Mouse (Mus musculus) gastrocnemius, postnatal 4 days (tissue): Measurements from ENCODE around the gene F2r. TPM values are rescaled to one million over a fixed set of nuclear protein-coding genes. Genes with fewer than 3 reads are reported as not detected.
A peak's percentile ranks its signal among the peaks of the same experiment; 100 is the strongest.

Experiments used
- DNase-seq, 2 experiments: peaks; one replicate each; pipeline ENCODE4 v3.0.0; 2021 to 2022; ENCODE audit warnings: low spot score in 2 of 2, mixed read lengths in 2 of 2
- long read RNA-seq, 2 experiments: library from polyadenylated mRNA; stranded (forward); transcript quantifications; one replicate each; pipeline ENCODE4 v2.0.0; 2021
- total RNA-seq, 2 experiments: library from RNA; stranded (reverse); gene quantifications; 2 replicates each; pipeline ENCODE4 v1.2.3; 2021

F2r gene
- 10 to 100 TPM; 30.2 to 33.2 TPM for total RNA-seq
- long read RNA-seq, experiment 1, transcript F2r-201 (2 exons, 3,336 nt) = major isoform, 57 of 63 reads
- long read RNA-seq, experiment 1, partial matches to known transcripts = 0 of 63 reads
- long read RNA-seq, experiment 1, other reads (novel, unspliced or antisense) = 6 of 63 reads
- long read RNA-seq, experiment 2, transcript F2r-201 (2 exons, 3,336 nt) = major isoform, 69 of 80 reads
- long read RNA-seq, experiment 2, partial matches to known transcripts = 11 of 80 reads
- long read RNA-seq, experiment 2, other reads (novel, unspliced or antisense) = 0 of 80 reads

DNA sequence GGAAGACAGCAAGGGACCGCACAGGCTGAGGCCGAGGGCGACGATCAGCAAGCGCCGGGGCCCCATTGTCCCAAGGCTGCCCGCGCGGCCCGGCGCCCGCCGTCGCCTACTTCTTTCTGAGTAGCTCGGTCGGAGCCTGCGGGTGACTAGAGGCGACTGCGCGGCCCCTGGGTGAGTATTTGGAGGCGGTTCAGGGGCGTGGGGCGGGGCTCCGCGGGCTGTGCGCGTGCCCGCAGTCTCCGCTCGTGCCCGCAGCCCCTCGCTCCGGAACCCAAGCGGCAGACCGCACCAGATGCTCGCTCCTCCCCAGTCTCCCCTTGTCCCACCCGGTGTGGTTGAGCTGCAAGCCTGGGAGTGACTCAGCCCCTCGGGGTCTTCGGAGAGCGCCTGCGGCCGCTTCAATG lies at the start of gene F2r:
TSS of gene F2r (minus strand) at position 179 of the 404 bp plus-strand sequence.
- peak; percentile 84 to 86 for DNase-seq

DNA sequence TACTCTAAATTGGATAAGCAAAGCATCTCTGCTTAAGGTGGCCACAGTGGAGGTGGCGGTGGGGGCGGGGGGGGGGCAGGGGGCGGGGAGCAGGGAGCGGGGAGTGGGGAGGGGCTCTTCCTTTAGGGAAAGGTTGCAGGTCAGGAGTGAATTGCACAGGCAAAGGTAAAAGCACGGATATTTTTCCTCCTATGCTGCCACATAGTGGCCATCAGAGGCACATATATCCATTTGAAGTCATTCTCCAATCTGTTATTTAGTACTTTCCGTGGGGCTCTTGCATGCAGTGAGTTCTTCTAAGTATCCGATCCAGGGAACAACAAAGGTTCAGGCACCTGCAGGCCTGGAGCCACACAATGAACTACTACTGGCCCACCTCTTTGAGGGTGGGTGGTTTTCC lies 49.0 kb upstream of the F2r start:
- DNase-seq = no peak

DNA sequence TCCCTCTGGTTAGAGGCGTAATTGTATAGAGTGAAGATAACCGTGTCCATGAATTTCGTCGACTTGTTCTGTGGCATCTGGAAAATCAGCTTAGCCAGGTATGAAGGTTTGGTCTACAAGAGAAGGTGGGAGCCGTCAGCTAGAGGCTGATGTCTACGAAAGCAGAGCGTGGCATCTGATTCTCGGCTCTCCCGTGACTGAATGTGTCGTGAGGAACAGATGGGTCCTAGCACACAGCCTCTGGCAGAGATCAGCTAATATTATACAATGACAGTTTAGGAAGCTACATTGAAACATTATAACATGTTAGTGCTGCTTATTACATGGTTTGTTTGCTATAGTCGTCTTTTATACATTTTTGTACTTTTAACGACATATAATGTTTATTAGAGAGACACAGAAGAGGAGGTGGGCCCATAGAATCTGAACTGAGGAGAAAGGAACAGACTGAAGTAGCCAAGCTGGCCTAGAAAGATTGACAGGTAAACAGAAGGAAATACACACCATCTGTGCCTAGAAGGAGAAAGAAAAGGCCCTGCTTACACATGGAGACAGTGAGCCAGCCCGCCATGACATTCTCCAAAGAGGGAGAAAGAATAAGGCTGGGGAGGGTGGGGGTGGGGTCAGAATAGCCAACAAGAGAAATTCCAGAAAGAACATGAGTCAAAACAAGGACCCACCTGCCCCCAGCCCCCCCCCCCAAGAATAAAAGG lies 47.5 kb upstream of the F2r start:
- no peak for DNase-seq

DNA sequence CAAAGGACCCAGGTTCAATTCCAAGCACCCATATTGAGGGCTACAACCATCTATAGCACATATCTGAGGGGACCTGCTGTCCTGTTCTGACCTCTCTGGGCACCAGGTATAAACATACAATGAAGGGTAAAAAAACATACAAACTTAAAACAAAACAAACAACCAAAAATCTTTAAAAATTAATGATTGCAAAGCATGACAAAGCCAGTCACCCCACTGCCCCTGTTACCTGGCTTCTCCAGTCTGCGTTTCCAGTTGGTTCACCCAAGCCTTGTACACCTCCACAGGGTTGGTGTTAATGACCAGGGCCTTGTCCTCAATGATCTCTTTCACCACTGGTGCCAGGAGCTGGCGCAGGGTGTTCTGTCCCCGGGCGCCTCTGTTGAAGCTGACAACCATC lies 45.5 kb upstream of the F2r start:
- no peak for DNase-seq

DNA sequence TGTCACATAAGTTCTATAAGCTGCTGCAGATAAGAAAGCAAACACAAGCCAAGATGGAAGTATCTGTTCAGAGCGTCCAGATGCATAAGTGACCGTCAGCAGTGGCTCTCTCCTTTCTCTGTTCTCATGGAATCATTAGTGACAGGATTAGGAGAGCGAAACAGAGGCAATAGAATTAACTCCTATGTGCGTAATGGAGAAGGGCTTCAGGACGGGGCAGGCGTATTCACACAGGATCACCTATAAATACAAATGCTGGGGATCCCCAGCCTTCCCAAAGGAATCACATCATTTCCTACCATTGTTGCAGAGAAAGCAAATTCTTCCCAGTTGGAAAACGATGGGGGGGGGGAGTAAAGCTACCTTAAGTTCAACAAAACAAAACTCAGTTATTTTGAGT lies 41.1 kb upstream of the F2r start:
- no peak for DNase-seq

DNA sequence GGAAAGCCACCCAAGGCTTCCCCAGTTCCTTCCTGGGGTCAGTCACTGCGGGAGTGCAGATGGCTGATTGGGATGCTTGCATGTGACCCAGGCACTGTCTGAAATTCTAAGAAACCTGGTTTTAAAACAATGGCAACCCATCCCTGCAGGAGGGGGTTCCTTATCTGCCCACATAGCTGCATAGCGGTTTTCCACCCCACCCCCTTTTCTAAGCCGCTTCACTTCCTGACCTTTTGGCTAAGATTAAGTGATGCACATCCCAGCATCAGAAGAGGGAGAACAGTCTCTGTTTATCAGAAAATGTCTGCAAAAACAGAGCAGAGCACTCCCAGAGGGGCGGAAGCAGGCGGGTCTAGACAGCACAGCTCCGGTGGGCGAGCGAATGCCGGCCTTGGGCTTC lies 38.9 kb upstream of the F2r start:
- DNase-seq = no peak

DNA sequence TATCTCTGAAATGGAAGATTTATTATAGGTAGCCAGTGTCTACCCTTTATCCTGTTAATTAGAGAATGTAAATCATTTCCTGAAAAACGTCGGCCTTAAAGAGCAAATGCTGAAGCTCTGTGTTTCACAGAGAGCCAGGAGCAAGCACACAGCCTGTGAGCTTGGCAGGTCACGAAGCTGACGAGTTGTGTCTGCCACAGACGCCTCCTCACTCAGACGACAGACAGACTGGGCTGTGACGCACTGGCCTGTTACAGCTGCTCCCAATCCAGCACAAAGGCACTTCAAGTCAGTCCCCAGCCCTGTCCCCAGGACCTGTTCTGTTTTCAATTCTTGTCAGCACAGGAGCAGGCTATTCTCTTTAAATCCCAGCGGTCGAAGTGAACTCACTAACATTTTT lies 37.0 kb upstream of the F2r start:
- no peak for DNase-seq

DNA sequence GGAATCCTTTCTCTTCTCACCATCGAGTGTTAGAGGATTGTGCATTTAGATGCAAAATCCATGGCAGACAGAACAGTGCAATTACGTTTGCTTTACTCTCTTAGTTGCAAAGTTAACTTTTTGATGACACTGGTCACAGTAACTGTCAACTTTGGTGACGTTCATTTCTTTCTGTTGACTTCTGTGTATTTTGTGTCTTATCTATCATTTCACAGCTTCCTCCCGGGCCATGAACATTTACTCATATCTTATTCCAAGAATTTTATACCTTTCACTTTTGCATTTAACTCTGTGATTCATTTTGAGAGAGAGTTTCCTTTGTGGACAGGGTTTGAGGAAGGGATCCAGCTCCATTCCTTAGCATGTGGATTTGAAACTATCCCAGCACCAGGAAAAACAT lies 35.4 kb upstream of the F2r start:
- no peak for DNase-seq

DNA sequence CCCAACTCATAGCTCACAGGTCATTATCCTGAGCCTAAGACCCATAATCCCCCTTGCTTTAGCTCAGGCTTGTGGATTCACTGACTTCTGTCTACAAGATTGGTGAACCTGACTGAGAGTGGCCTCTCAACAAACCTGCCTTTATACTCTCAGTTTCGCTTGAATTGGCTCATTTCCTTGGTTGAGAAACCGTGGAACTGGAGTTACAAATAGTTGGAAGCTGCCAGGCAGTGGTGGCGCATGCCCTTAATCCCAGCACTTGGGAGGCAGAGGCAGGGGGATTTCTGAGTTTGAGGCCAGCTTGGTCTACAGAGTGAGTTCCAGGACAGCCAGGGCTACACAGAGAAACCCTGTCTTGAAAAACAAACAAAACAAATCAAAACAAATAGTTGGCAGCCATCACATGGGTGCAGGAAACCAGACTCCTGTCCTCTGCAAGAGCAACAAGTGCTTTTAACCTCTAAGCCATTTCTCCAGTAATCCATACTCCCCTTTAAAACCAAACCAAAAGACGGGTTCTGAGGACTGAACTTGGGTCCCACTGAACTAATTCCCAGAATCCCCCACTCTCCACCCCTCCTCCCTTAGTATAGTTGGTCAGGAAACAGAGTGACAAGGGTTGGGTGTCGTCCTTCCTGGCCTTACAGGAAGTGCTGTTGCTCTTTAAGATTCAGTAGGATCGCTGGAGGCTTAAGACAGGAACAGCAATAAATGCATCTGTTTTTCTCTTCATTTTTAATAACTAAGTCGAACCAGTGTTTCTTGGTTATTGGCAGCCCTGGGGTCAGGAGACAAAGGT lies 33.8 kb upstream of the F2r start:
- DNase-seq = no peak

DNA sequence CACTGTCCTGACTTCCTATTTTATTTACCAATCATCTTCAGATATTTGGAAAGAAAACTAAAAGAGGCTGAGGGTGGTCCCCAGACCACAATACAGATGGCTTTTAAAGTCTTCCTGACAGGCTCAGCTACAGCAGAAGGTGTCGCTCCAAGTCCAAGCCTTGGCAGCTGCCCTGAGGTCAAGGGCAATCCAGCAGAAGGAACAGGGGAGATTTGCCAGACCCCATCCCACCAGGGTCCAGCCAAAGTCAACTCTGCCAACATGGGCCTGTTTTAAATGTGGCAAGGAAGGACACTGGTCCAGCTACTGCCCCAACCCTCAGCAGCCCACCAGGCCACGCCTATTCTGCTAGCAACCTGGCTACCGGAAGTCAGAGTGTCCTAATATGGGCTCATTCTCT lies 31.7 kb upstream of the F2r start:
- DNase-seq = no peak

DNA sequence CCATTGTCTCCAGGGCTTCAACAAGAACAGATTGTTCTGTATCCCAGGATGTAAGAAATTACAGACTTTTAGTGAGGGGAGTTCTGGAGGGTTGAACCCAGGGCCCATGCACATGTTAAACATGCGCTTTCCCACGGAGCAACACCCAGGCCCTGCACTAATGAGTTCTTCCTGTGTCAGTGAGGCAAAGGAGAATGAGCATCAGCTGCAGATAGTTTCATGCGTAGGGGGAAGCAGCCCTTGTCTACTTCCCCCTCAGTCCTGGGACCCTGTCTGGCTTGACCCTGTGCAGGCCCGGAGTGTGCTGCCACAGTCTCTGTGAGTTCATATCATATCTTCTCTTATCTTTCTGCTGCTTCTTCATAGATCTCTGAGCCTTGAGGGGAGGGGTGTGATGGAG lies 29.0 kb upstream of the F2r start:
- DNase-seq = no peak

DNA sequence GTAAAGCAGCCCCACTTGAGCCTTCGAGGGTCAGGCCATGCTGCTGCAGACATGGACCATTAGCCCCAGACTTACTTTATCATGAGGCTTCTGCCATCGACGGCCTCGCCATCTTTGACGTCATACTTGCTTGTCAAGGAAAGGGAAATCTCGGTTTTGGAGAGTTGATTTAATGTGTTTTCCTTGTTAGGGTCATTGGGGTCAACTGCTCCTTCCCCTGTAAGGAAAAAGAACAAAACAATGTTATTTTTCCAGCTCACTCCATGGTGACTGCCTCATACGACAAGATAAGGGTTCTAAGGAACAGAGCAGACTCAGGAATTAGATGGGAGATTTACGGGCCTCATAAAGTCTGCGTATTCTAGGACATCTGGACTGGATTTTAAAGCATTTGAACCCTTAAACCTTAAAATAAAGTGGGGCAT lies 28.4 kb upstream of the F2r start:
- no peak for DNase-seq

DNA sequence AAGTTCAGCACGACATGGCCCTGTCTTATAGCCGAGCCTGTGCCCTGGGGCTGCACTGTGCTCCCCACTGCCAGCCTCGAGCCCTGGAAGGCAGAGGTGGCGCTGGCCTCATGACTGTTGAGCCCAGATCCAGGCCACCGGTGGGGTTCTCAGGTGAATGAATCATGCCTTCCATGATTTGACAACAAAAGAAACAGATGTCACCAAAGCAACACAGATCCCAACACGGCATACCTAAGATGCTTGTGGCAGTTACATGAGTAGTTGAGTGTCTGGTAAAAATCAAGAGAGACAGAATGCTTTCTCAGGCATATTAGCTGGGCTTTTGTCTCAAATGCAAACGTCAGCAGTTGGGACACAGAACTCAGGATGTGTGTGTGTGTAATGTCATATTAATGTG lies 25.5 kb upstream of the F2r start:
- DNase-seq = no peak

DNA sequence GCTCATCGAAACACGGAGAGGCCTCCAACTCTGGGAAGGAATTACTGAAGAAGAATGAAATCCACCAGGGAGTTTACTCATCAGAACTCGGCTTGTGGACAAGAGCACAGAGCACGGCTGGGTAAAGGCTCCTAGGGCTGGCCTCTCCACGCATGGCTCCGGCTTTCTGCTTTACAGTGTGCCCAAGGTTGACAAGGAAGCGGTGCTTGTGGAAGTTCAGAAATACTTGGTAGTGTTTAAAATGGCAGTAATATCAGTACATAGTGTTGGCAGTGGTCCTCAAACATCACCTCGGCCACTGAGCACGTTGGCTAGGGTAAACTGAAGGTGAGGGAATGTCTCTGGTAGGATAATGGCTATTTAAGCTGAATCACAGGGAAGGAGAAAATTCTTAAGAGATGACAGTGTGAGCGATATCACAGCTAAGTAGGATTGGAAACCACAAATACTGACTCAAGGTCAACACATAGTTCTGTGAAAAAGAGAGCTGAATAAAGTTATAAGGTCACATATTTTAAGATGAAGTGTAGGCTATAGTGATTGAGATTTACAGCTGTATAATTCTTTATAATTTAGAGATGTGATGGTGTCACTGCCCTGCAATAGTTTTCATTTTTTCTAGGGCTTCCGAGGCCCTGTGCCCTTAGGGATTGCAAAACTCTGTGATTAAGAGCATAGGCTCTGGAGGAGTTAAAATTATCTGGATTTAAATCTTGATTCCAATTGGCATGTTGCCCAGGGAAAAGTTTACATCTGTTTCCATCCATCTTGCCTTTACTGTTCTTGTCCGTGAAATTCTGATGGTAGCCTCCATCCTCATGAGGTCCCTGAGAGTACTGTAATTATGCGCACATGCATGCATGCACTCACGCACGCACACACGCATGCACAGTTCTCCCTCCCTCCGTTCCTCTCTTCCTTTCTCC lies 23.0 kb upstream of the F2r start:
- DNase-seq = no peak

DNA sequence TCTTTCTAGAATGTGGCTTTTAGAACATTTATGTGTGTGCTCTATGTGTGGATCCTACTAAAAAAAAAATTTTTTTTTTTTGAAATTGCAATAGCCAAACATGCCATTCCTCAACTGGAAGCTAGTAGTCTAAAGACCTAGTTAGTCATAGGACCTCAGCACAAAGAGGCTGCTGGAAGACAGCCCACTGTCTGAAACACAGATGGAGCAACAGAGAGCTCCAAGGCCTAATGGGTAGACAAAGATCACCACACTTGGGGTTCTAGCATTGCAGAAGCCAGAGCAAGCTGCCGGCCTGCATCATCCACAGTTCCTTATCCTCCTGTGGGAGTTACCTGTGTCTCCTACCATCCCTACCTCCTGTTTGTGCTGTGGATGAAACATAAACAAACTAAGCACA lies 22.1 kb upstream of the F2r start:
- DNase-seq = no peak

DNA sequence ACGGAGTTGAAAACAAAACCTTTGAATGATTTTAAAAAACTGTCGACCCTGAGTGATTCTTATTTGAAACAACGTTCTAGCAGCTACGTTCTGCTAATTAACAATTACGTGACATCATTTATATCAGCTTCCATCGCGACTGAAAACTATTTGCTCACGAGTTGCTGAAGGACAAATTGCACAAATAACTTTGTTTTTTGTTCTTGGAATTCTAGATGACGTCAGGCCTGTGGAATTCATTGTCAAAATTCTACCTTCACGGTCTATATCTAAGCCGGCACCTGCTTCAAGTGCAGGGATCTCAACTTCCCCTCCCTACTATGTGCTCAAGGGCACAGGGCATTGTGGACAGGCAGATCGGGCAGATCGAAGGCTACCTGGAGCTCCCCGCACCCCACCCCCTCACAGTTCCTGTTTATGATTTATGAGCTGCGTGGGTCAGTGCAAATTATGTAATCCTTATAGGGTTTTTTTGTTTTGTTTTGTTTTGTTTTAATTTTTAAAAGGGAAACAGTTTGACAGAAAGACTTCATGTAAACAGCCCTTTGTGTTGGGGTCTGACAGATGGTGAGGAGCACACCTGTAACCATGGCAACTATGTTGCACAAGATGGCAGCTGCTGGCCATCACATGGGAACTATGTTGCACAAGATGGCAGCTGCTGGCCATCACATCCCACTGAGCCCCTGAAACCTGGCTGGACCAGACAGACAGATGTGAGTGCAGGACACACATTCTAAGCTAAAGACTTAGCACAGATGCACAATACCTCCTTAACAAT lies 21.2 kb upstream of the F2r start:
- DNase-seq = no peak

DNA sequence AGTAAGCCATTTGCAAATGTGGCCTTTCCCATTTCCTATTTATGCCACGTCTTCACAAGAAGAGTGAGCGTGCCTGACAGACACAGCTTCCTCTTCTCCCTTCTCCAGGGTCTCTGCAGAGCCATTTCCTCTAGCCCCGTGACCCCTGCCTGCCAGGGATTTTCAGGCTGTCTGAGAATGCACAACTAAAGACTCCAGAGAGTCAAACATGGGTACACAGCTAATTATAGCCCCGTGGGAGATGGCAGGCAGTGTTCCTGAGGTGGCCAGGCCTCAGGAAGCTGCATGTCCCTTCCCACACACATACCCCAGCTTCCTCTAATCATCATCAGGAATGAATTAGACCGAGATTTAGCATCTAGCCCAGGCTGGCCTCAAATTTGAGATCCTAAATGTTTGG lies 20.6 kb upstream of the F2r start:
- DNase-seq = no peak

DNA sequence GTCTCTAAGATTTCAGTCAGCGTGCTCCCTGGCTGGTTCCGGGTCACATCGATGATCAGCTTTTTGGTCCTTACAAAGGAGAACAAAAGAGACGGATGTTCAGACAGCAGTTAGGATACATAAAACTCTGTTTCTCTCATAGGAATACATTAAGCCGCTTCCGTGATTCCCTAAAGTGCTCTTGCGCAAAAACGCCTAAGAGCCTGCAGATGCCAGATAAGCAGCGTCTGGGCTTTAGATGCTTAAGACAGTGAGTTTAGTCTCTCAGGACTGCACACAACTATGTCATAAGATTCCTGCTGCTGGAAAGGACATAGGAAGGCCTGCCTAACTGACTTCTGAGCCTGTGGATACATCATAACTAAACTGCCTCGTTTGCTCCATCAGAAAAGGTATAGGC lies 19.4 kb upstream of the F2r start:
- no peak for DNase-seq

DNA sequence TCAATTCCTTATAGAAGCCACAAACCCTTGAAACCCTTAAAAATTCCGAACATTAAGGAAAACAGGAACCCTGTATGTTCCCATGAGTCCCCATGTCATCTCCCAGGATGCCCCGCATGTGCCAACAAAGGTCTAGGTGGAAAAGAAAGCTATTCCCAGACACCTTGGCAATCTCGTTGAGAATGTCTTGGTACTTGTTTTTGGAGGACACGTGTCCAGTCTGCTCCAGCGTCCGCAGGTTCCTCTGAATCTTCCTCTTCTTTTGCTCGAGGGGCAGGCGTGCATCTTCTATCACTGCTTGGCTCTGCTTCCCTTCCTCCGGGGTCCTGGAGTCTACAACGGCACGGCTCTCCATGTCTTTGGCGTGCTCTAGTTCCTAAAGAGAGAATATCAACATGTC lies 17.0 kb upstream of the F2r start:
- DNase-seq = no peak

DNA sequence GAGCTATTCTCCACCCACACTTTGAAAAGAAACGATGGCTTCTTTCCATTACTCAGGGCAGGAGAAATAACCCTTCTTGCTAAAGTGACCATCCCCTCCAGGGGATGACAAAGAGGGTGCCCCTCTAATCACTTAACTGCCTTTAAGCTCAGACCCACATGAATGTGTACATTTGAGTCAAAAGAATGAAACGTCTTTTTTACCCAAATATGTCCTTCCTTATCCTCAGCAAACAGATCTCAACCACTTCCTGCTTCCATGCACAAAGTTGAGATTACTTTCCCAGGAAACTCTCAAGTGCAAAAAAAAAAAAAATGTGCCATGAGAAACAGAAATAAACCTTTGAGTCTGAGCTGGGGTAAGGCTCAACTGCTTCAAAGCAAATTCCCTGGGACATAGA lies 16.2 kb upstream of the F2r start:
- DNase-seq = no peak
